Mouse (Mus musculus) ovary, postnatal 14 days (tissue): Measurements from ENCODE around the gene Pgbd1.
"Not testable (repeated sequence)": the region's sequence is repeated elsewhere in the genome, so short reads cannot be mapped to it uniquely, and the experiment has no call there.

Source experiments
- DNase-seq: peaks from one replicate; pipeline ENCODE4 v3.0.0; 2022; ENCODE audit warnings: low spot score

Gene Pgbd1

GRCm38 (mm10) chr13:21440503-21441206, at the start of gene Pgbd1:
TSS of gene Pgbd1 (minus strand) at chr13:21441058.
- DNase-seq: peak; percentile 46

GRCm38 (mm10) chr13:21486881-21487280, 46.0 kb upstream of the Pgbd1 start:
- no peak for DNase-seq

- DNase-seq: peak; percentile 57
Observed at GRCm38 (mm10) chr13:21478759-21479670, 38.2 kb upstream of the Pgbd1 start, which contains the start of the genes Zkscan4 and Gm10065. TSS of gene Zkscan4 (plus strand) at chr13:21478907. TSS of gene Gm10065 (minus strand) at chr13:21479441.

GRCm38 (mm10) chr13:21472427-21472826, 31.6 kb upstream of the Pgbd1 start:
- DNase-seq: no peak

- DNase-seq: no peak
Observed at GRCm38 (mm10) chr13:21469097-21469496, 28.2 kb upstream of the Pgbd1 start.

GRCm38 (mm10) chr13:21468061-21469019, 27.5 kb upstream of the Pgbd1 start, which contains the start of gene Nkapl:
TSS of gene Nkapl (minus strand) at chr13:21468509.
- DNase-seq: peak; percentile 56

GRCm38 (mm10) chr13:21467336-21467735, 26.5 kb upstream of the Pgbd1 start:
- no peak for DNase-seq

- not testable (repeated sequence) for DNase-seq
Observed at GRCm38 (mm10) chr13:21462516-21462915, 21.7 kb upstream of the Pgbd1 start.

- no peak for DNase-seq
Observed at GRCm38 (mm10) chr13:21456347-21456746, 15.5 kb upstream of the Pgbd1 start.

GRCm38 (mm10) chr13:21454133-21454532, 13.3 kb upstream of the Pgbd1 start:
- no peak for DNase-seq

GRCm38 (mm10) chr13:21453449-21453848, 12.6 kb upstream of the Pgbd1 start, which contains the start of gene Zscan26:
TSS of gene Zscan26 (minus strand) at chr13:21453730.
- DNase-seq: peak; percentile 73

- no peak for DNase-seq
Observed at GRCm38 (mm10) chr13:21453042-21453441, 12.2 kb upstream of the Pgbd1 start.

GRCm38 (mm10) chr13:21447856-21448614, 7.2 kb upstream of the Pgbd1 start:
- DNase-seq: no peak

GRCm38 (mm10) chr13:21446796-21447195, 5.9 kb upstream of the Pgbd1 start:
- DNase-seq: no peak

GRCm38 (mm10) chr13:21441207-21441572, 332 bp upstream of the Pgbd1 start:
- DNase-seq: no peak

- no peak for DNase-seq
Observed at GRCm38 (mm10) chr13:21435476-21435875, 5.4 kb downstream of the Pgbd1 start.

- DNase-seq: no peak
Observed at GRCm38 (mm10) chr13:21427631-21428030, 13.2 kb downstream of the Pgbd1 start.

GRCm38 (mm10) chr13:21423301-21423700, 17.6 kb downstream of the Pgbd1 start:
- no peak for DNase-seq

- no peak for DNase-seq
Observed at GRCm38 (mm10) chr13:21418865-21419264, 22.0 kb downstream of the Pgbd1 start.

GRCm38 (mm10) chr13:21417298-21418010, 23.4 kb downstream of the Pgbd1 start:
- DNase-seq: no peak
